Mouse (Mus musculus) left cerebral cortex, adult 11 months (tissue): ENCODE results near the gene Krt32.

Experiments
- DNase-seq: peaks from one replicate; pipeline ENCODE4 v3.0.0; 2022; ENCODE audit warnings: low spot score

The Krt32 gene

GRCm38 (mm10) chr11:100087861-100088260, at the start of gene Krt32:
TSS of gene Krt32 (minus strand) at chr11:100088226.
- no peak for DNase-seq

GRCm38 (mm10) chr11:100137693-100138092, 49.7 kb upstream of the Krt32 start:
- no peak for DNase-seq

- no peak for DNase-seq
Measured at GRCm38 (mm10) chr11:100136559-100136958, 48.5 kb upstream of the Krt32 start.

- no peak for DNase-seq
Measured at GRCm38 (mm10) chr11:100135731-100136130, 47.7 kb upstream of the Krt32 start, which contains the start of gene Krt15. TSS of gene Krt15 (minus strand) at chr11:100135928.

- no peak for DNase-seq
Measured at GRCm38 (mm10) chr11:100124901-100125300, 36.9 kb upstream of the Krt32 start.

GRCm38 (mm10) chr11:100121466-100121865, 33.4 kb upstream of the Krt32 start, which contains the start of gene Krt13:
TSS of gene Krt13 (minus strand) at chr11:100121566.
- no peak for DNase-seq

GRCm38 (mm10) chr11:100120331-100120730, 32.3 kb upstream of the Krt32 start:
- no peak for DNase-seq

GRCm38 (mm10) chr11:100113742-100114029, 25.7 kb upstream of the Krt32 start:
- no peak for DNase-seq

GRCm38 (mm10) chr11:100112935-100113741, 25.1 kb upstream of the Krt32 start:
- DNase-seq = no peak

GRCm38 (mm10) chr11:100105576-100106122, 17.6 kb upstream of the Krt32 start, which contains the start of gene Krt36:
TSS of gene Krt36 (minus strand) at chr11:100105626.
- no peak for DNase-seq

GRCm38 (mm10) chr11:100102693-100103429, 14.8 kb upstream of the Krt32 start:
- no peak for DNase-seq

- no peak for DNase-seq
Measured at GRCm38 (mm10) chr11:100100391-100100790, 12.4 kb upstream of the Krt32 start.

GRCm38 (mm10) chr11:100097819-100098218, 9.8 kb upstream of the Krt32 start:
- DNase-seq = no peak

GRCm38 (mm10) chr11:100096141-100096540, 8.1 kb upstream of the Krt32 start, which contains the start of gene Krt35:
TSS of gene Krt35 (minus strand) at chr11:100096241.
- no peak for DNase-seq

- no peak for DNase-seq
Measured at GRCm38 (mm10) chr11:100088378-100089025, 476 bp upstream of the Krt32 start.

GRCm38 (mm10) chr11:100073873-100074272, 14.2 kb downstream of the Krt32 start:
- no peak for DNase-seq

- no peak for DNase-seq
Measured at GRCm38 (mm10) chr11:100067293-100068036, 20.6 kb downstream of the Krt32 start.

GRCm38 (mm10) chr11:100066236-100067010, 21.6 kb downstream of the Krt32 start:
- DNase-seq = no peak

GRCm38 (mm10) chr11:100058875-100059274, 29.2 kb downstream of the Krt32 start:
- no peak for DNase-seq
